Mouse (Mus musculus): Measurements from ENCODE around the gene Dtwd1.
"Not testable (repeated sequence)": the region's sequence is repeated elsewhere in the genome, so short reads cannot be mapped to it uniquely, and the experiment has no call there.

Dtwd1 gene

GRCm38 (mm10) chr2:126151855-126152571 is at the start of gene Dtwd1, which contains the start of gene Fam227b:
Gene Dtwd1 (plus strand): TSS chr2:126152141.
Gene Fam227b (minus strand): TSS chr2:126152004.
- peak; percentile 96 for ATAC-seq (ENCODE audit: insufficient number of reproducible peaks, low FRiP score, low TSS enrichment)

- no peak for ATAC-seq (ENCODE audit: insufficient number of reproducible peaks, low FRiP score, low TSS enrichment)
These were observed 4.2 kb upstream of the Dtwd1 start for GRCm38 (mm10) chr2:126147723-126148122.

GRCm38 (mm10) chr2:126165277-126166018 is 13.5 kb downstream of the Dtwd1 start:
- no peak for ATAC-seq (ENCODE audit: insufficient number of reproducible peaks, low FRiP score, low TSS enrichment)

- ATAC-seq (ENCODE audit: insufficient number of reproducible peaks, low FRiP score, low TSS enrichment): no peak
These were observed 14.4 kb downstream of the Dtwd1 start for GRCm38 (mm10) chr2:126166335-126166734.

GRCm38 (mm10) chr2:126166848-126167617 is 15.1 kb downstream of the Dtwd1 start:
- no peak for ATAC-seq (ENCODE audit: insufficient number of reproducible peaks, low FRiP score, low TSS enrichment)

GRCm38 (mm10) chr2:126171427-126171826 is 19.5 kb downstream of the Dtwd1 start:
- no peak for ATAC-seq (ENCODE audit: insufficient number of reproducible peaks, low FRiP score, low TSS enrichment)

- ATAC-seq (ENCODE audit: insufficient number of reproducible peaks, low FRiP score, low TSS enrichment): no peak
These were observed 39.4 kb downstream of the Dtwd1 start for GRCm38 (mm10) chr2:126191306-126191705.

GRCm38 (mm10) chr2:126192129-126192528 is 40.2 kb downstream of the Dtwd1 start:
- no peak for ATAC-seq (ENCODE audit: insufficient number of reproducible peaks, low FRiP score, low TSS enrichment)

GRCm38 (mm10) chr2:126195631-126196356 is 43.9 kb downstream of the Dtwd1 start:
- no peak for ATAC-seq (ENCODE audit: insufficient number of reproducible peaks, low FRiP score, low TSS enrichment)

- ATAC-seq (ENCODE audit: insufficient number of reproducible peaks, low FRiP score, low TSS enrichment): no peak
These were observed 47.0 kb downstream of the Dtwd1 start for GRCm38 (mm10) chr2:126198971-126199370.

GRCm38 (mm10) chr2:126211011-126211680 is 59.2 kb downstream of the Dtwd1 start:
- ATAC-seq (ENCODE audit: insufficient number of reproducible peaks, low FRiP score, low TSS enrichment): no peak

GRCm38 (mm10) chr2:126214800-126215199 is 62.9 kb downstream of the Dtwd1 start, which contains the start of gene Gm17555:
Gene Gm17555 (plus strand): TSS chr2:126215100.
- ATAC-seq (ENCODE audit: insufficient number of reproducible peaks, low FRiP score, low TSS enrichment): not testable (repeated sequence)

All from cerebellum, adult (tissue).